ENCODE assay signal across 29 mouse cellular contexts in the genomic region with DNA sequence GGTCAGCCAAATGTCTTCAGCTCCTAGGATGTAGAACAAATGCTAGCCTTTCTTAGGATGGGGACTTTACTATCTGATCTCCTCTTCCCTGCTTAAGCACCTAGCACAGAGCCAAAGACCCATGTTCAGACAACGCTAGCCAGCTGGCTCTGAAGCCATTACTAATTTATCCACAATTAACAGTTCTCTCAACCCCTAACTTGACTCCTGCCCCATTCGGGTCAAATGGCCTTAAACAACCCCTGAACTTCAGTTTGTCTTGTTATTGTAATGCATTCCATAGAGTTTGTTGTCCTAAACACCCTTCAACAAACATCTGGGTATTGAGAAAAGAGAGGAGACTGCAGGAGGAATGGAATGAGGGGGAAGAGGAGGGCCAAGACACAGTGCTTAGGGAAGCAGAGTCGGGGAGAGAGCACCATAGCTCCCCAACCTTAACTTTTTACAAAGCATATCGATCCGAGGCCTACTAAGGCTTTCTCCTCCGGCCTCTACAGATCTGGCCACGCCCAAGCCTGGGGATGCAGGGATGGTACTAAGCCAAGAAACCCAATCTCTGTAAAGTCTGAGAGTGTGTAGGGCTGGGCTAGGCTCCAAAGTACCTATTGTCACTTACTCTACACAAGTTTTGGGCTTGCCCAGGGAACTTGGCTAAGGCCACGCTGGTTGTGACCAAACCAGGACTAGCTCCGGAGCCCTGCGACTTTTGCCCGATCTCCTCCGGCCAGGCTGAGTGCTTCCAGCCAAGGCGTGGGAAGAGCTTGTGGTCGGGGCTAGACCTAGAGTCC. TPM values are rescaled to one million over a fixed set of nuclear protein-coding genes. Genes with fewer than 3 reads are reported as not detected.
A peak's percentile ranks its signal among the peaks of the same experiment; 100 is the strongest.
DNase-seq lines count a peak whose midpoint lies in the region; ATAC-seq and TF ChIP-seq lines count a peak whose summit lies in the region.
"Had no signal": no experiment of that assay in that cellular context is flagged by ENCODE, and none has a peak within 500 bp of the region (broad histone marks: within the 10 kb centered on the region; RNA-seq: fewer than 3 reads in every experiment).

No protein-coding gene starts in this region.

- H3K9ac ChIP-seq in forebrain, embryonic 11.5 days (ENCODE audit: low read length): no peak overlapping the region
- H3K9ac ChIP-seq in forebrain, postnatal 0 days: no peak overlapping the region
- H3K9ac ChIP-seq in kidney, embryonic 15.5 days: no peak overlapping the region
- H3K9ac ChIP-seq: embryonic facial prominence, embryonic 13.5 days; forebrain, embryonic 13.5 days; heart, embryonic 15.5 days; hindbrain, embryonic 13.5 days; liver, embryonic 14.5 days; lung, embryonic 15.5 days; midbrain, embryonic 15.5 days; neural tube, embryonic 13.5 days had no signal

- no peaks in the 10 kb centered on the region for H3K36me3 ChIP-seq in forebrain, embryonic 11.5 days (ENCODE audit: control insufficient read depth, insufficient read depth, low read length)
- H3K36me3 ChIP-seq in forebrain, postnatal 0 days (ENCODE audit: insufficient read depth): no peaks in the 10 kb centered on the region
- no peaks in the 10 kb centered on the region for H3K36me3 ChIP-seq in kidney, adult 2 months (ENCODE audit: control insufficient read depth, insufficient read depth, low read length)
- no peaks in the 10 kb centered on the region for H3K36me3 ChIP-seq in kidney, embryonic 15.5 days
- H3K36me3 ChIP-seq: embryonic facial prominence, embryonic 13.5 days; G1E; heart, embryonic 15.5 days; hindbrain, embryonic 13.5 days; lung, embryonic 15.5 days; midbrain, embryonic 15.5 days; neural tube, embryonic 13.5 days had no signal

- H3K27ac ChIP-seq in forebrain, embryonic 11.5 days (ENCODE audit: low read depth, low read length): no peak overlapping the region
- H3K27ac ChIP-seq in forebrain, postnatal 0 days (ENCODE audit: low read depth, low read length): no peak overlapping the region
- H3K27ac ChIP-seq in kidney, adult 2 months (ENCODE audit: insufficient read depth, low read depth, low read length): no peak overlapping the region
- no peak overlapping the region for H3K27ac ChIP-seq in kidney, embryonic 15.5 days
- H3K27ac ChIP-seq: embryonic facial prominence, embryonic 13.5 days; forebrain, embryonic 13.5 days; heart, adult 2 months; heart, embryonic 15.5 days; hindbrain, embryonic 13.5 days; left cerebral cortex, adult 2 months; liver, embryonic 14.5 days; lung, embryonic 15.5 days; macrophage; midbrain, embryonic 15.5 days; neural tube, embryonic 13.5 days; stomach, postnatal 0 days had no signal

- no peak overlapping the region for H3K4me2 ChIP-seq in forebrain, embryonic 11.5 days (ENCODE audit: low read depth, low read length, severe bottlenecking)
- no peak overlapping the region for H3K4me2 ChIP-seq in forebrain, postnatal 0 days (ENCODE audit: low read depth)
- no peak overlapping the region for H3K4me2 ChIP-seq in kidney, embryonic 15.5 days
- H3K4me2 ChIP-seq: embryonic facial prominence, embryonic 13.5 days; forebrain, embryonic 13.5 days; heart, embryonic 15.5 days; hindbrain, embryonic 13.5 days; lung, embryonic 15.5 days; midbrain, embryonic 15.5 days; neural tube, embryonic 13.5 days had no signal

- H3K9me3 ChIP-seq in forebrain, embryonic 11.5 days (ENCODE audit: control insufficient read depth, low read length): no peaks in the 10 kb centered on the region
- H3K9me3 ChIP-seq in forebrain, postnatal 0 days (ENCODE audit: low read length): no peaks in the 10 kb centered on the region
- no peaks in the 10 kb centered on the region for H3K9me3 ChIP-seq in kidney, embryonic 15.5 days (replicated peaks)
- H3K9me3 ChIP-seq: embryonic facial prominence, embryonic 13.5 days; forebrain, embryonic 13.5 days; G1E; heart, embryonic 15.5 days; hindbrain, embryonic 13.5 days; lung, embryonic 15.5 days; midbrain, embryonic 15.5 days; neural tube, embryonic 13.5 days had no signal

- no peak overlapping the region for H3K4me3 ChIP-seq in forebrain, embryonic 11.5 days (ENCODE audit: low read depth, low read length)
- no peak overlapping the region for H3K4me3 ChIP-seq in forebrain, postnatal 0 days (ENCODE audit: low read depth, low read length)
- no peak overlapping the region for H3K4me3 ChIP-seq in kidney, adult 2 months (ENCODE audit: insufficient read depth, low read depth, low read length)
- H3K4me3 ChIP-seq in kidney, embryonic 15.5 days (replicated peaks): no peak overlapping the region
- H3K4me3 ChIP-seq: embryonic facial prominence, embryonic 13.5 days; erythroblast, embryonic 14.5 days; forebrain, embryonic 13.5 days; heart, adult 2 months; heart, embryonic 15.5 days; hindbrain, embryonic 13.5 days; left cerebral cortex, adult 2 months; lung, embryonic 15.5 days; midbrain, embryonic 15.5 days; neural tube, embryonic 13.5 days had no signal

- ATAC-seq in forebrain, embryonic 11.5 days (replicated peaks; ENCODE audit: low FRiP score): no peak
- no peak for ATAC-seq in forebrain, postnatal 0 days
- ATAC-seq in kidney, embryonic 15.5 days (replicated peaks; ENCODE audit: low FRiP score): no peak
- ATAC-seq: forebrain, embryonic 13.5 days; midbrain, embryonic 15.5 days had no signal

- H3K27me3 ChIP-seq in forebrain, embryonic 11.5 days (ENCODE audit: control insufficient read depth, insufficient read depth, low read length): peaks cover 12% of the 10 kb centered on the region; the same call in 1 of the 2 replicates
- peaks cover 21% of the 10 kb centered on the region for H3K27me3 ChIP-seq in forebrain, postnatal 0 days (ENCODE audit: insufficient read depth, low read length)
- no peaks in the 10 kb centered on the region for H3K27me3 ChIP-seq in kidney, adult 2 months (replicated peaks; ENCODE audit: control insufficient read depth, insufficient read depth, low read length)
- H3K27me3 ChIP-seq in kidney, embryonic 15.5 days: peaks cover 27% of the 10 kb centered on the region
- H3K27me3 ChIP-seq: heart, embryonic 15.5 days had no signal

- TF ChIP-seq CTCF in forebrain, postnatal 0 days (IDR thresholded peaks at IDR 0.05; ENCODE audit: low read depth): no peak
- TF ChIP-seq CTCF in kidney, adult 2 months (conservative IDR thresholded peaks at IDR 0.05; ENCODE audit: insufficient read depth, insufficient read length, low read depth, low read length): no peak

- TF ChIP-seq POLR2A in kidney, adult 2 months (IDR thresholded peaks at IDR 0.05; ENCODE audit: low read depth, low read length): no peak

- WGBS in forebrain, embryonic 11.5 days: 90% methylated on average over 14 of the region's 14 CpGs
- WGBS in forebrain, postnatal 0 days: 89% methylated on average over 14 of the region's 14 CpGs
- 85% methylated on average over 14 of the region's 14 CpGs for WGBS in kidney, adult 2 months
- WGBS in kidney, embryonic 15.5 days: 87% methylated on average over 14 of the region's 14 CpGs

- peak; percentile 42 for DNase-seq in forebrain, embryonic 11.5 days (ENCODE audit: low spot score)
- no peak for DNase-seq in forebrain, postnatal 0 days
- peak; percentile 61 for DNase-seq in kidney, adult 2 months
- peak; percentile 65 for DNase-seq in R1 (ENCODE audit: low read depth, low spot score)
- DNase-seq in kidney, postnatal 25 days: peak; percentile 44 to 52
- no peak for DNase-seq in cerebellum, postnatal 25 days
- DNase-seq in natural killer cell, adult 2 months (ENCODE audit: low spot score in 2 of 2): no peak
- DNase-seq: adrenal gland, postnatal 14 days; cerebellum, adult 2 months; cerebellum, postnatal 36 days; embryo, embryonic 11 days; gastrocnemius, postnatal 10 days; heart, postnatal 36 days; right cerebral cortex, postnatal 4 days had no signal

- no peaks in the 10 kb centered on the region for H3K4me1 ChIP-seq in forebrain, embryonic 11.5 days (replicated peaks; ENCODE audit: control insufficient read depth, insufficient read depth, low read length)
- no peaks in the 10 kb centered on the region for H3K4me1 ChIP-seq in forebrain, postnatal 0 days (ENCODE audit: insufficient read depth)
- H3K4me1 ChIP-seq in kidney, adult 2 months (ENCODE audit: control insufficient read depth, insufficient read depth, low read length): no peaks in the 10 kb centered on the region
- H3K4me1 ChIP-seq in kidney, embryonic 15.5 days: peaks cover 8% of the 10 kb centered on the region
- H3K4me1 ChIP-seq: embryonic facial prominence, embryonic 13.5 days had no signal

RNA-seq across cellular contexts. Expression of gene Pdlim1, which starts 4.0 kb away (rescaled TPM):
- polyA plus RNA-seq in forebrain, embryonic 11.5 days (2014; fragmentation: Nextera tagmentation; extraction: Ambion mirVana): 71.2 and 73.9 TPM in 2 replicates
- total RNA-seq in forebrain, postnatal 0 days (2014; rRNA removed): 1.4 and 2.8 TPM in 2 replicates
- polyA plus RNA-seq in forebrain, postnatal 0 days (2015; fragmentation: Nextera tagmentation; extraction: Ambion mirVana): 6.6 and 7.0 TPM in 2 replicates
- polyA plus RNA-seq in kidney, adult 2 months (2012; rRNA removed): 15.4 and 25.7 TPM in 2 replicates
- 38.4 and 38.9 TPM in 2 replicates for polyA plus RNA-seq in kidney, embryonic 15.5 days (2015; fragmentation: Nextera tagmentation; extraction: Ambion mirVana)
- polyA plus RNA-seq: G1E had no signal

Comparison
In these comparisons a context has a peak if more than half of its experiments do, and no peak if none do; other contexts are left out.
1. DNase-seq: peak in forebrain, embryonic 11.5 days (single experiment), kidney, adult 2 months (single experiment), R1 (single experiment) and kidney, postnatal 25 days (2 of 2); none in forebrain, postnatal 0 days (single experiment), cerebellum, postnatal 25 days (0 of 2) and natural killer cell, adult 2 months (0 of 2).